In genomic region chr10:56024579-56024978, GRCm38 (mm10) we compare ENCODE assay signal across 8 mouse cellular contexts.
"Had no signal": no experiment of that assay in that cellular context is flagged by ENCODE, and none has a peak within 500 bp of the region (broad histone marks: within the 10 kb centered on the region; RNA-seq: fewer than 3 reads in every experiment).

No protein-coding gene starts in this region.

- DNase-seq: kidney, adult 9 months; kidney, postnatal 14 days; kidney, postnatal 4 days; liver, embryonic 13.5 days; lung, adult 2 months; lung, postnatal 14 days; thymus, adult 18-20 months; thymus, postnatal 36 days had no signal
